Mouse (Mus musculus) limb, embryonic 11.5 days (tissue): ENCODE data around the gene Cnot1. TPM values are rescaled to one million over a fixed set of nuclear protein-coding genes. Genes with fewer than 3 reads are reported as not detected.
A peak's percentile ranks its signal among the peaks of the same experiment; 100 is the strongest.

Source experiments
- ATAC-seq: fragments of 200-750 bp; cut with Nextera tagmentation; 2 replicates; pipeline ENCODE4 v1.8.0; 2017; ENCODE audit warnings: low read depth; ENCODE audit not compliant: insufficient number of reproducible peaks, low FRiP score, low TSS enrichment
- DNase-seq: peaks from one replicate; pipeline ENCODE4 v3.0.0-alpha.2; 2015; ENCODE audit warnings: low spot score
- H3K27ac ChIP-seq: fragments of 300-500 bp; sonication (generic); replicated peaks from 2 replicates; pipeline ENCODE4 v1.5.1; 2014; ENCODE audit warnings: low read depth, mild to moderate bottlenecking, low read length
- H3K27me3 ChIP-seq: fragments of 300-500 bp; sonication (generic); 2 replicates; pipeline ENCODE4 v1.6.1; 2014; ENCODE audit warnings: mild to moderate bottlenecking, low read length, mixed read lengths; ENCODE audit not compliant: control insufficient read depth, insufficient read depth
- H3K36me3 ChIP-seq: fragments of 300-500 bp; sonication (generic); 2 replicates; pipeline ENCODE4 v1.6.1; 2014; ENCODE audit warnings: mild to moderate bottlenecking, low read length, moderate library complexity, mixed read lengths; ENCODE audit not compliant: control insufficient read depth, insufficient read depth
- H3K4me1 ChIP-seq: fragments of 300-500 bp; sonication (generic); 2 replicates; pipeline ENCODE4 v1.6.1; 2014; ENCODE audit warnings: low read length, mixed read lengths; ENCODE audit not compliant: control insufficient read depth, insufficient read depth
- H3K4me2 ChIP-seq: fragments of 300-500 bp; sonication (generic); 2 replicates; pipeline ENCODE4 v1.6.1; 2014; ENCODE audit warnings: low read depth, mild to moderate bottlenecking, moderate library complexity; ENCODE audit not compliant: severe bottlenecking
- H3K4me3 ChIP-seq: fragments of 300-500 bp; sonication (generic); 2 replicates; pipeline ENCODE4 v1.5.1; 2014; ENCODE audit warnings: low read depth, low read length
- H3K9ac ChIP-seq: fragments of 300-500 bp; sonication (generic); 2 replicates; pipeline ENCODE4 v1.6.1; 2014; ENCODE audit warnings: mild to moderate bottlenecking, low read length
- H3K9me3 ChIP-seq: fragments of 300-500 bp; sonication (generic); 2 replicates; pipeline ENCODE4 v1.6.1; 2016; ENCODE audit warnings: low read length; ENCODE audit not compliant: control insufficient read depth
- WGBS: fragments of 180-500 bp; shearing (Covaris S2); extraction: QIAGEN DNeasy Blood & Tissue Kit; methylation state at CpG from one replicate; pipeline ENCODE4 v1.1.7; 2014; 5-methylcytosine and 5-hydroxymethylcytosine counted together
- polyA plus RNA-seq: library from polyadenylated mRNA; unstranded; fragments of >200 nt; fragmentation: Nextera tagmentation; extraction: Ambion mirVana; gene quantifications from 2 replicates; pipeline ENCODE4 v1.2.1, GENCODE M21; 2014

The Cnot1 gene
- polyA plus RNA-seq, 1 experiment from 2014 or later: 137 TPM

- ATAC-seq (no peak), DNase-seq (no peak)
- Histone ChIP-seq H3K4me2 (no peak overlapping the region), H3K27ac (no peak overlapping the region), H3K36me3 (peaks cover 2% of the 10 kb centered on the region; the same call in 1 of the 2 replicates), H3K9me3 (no peaks in the 10 kb centered on the region), H3K4me1 (no peaks in the 10 kb centered on the region), H3K9ac (no peak overlapping the region), H3K27me3 (no peaks in the 10 kb centered on the region), H3K4me3 (no peak overlapping the region)
- whole genome bisulfite sequencing: 92% methylated on average over 6 of the region's 6 CpGs
These were observed 36.7 kb upstream of the Cnot1 start for GRCm38 (mm10) chr8:95843968-95844367.

GRCm38 (mm10) chr8:95841436-95841835 is 34.2 kb upstream of the Cnot1 start:
- H3K36me3 ChIP-seq: peaks cover 2% of the 10 kb centered on the region; the same call in 1 of the 2 replicates
- DNase-seq (no peak), ATAC-seq (no peak)
- H3K9ac ChIP-seq: no peak overlapping the region
- no peaks in the 10 kb centered on the region for H3K4me1 ChIP-seq
- H3K27me3 ChIP-seq: no peaks in the 10 kb centered on the region
- no peak overlapping the region for H3K27ac ChIP-seq
- no peaks in the 10 kb centered on the region for H3K9me3 ChIP-seq
- WGBS: 89% methylated on average over 15 of the region's 15 CpGs
- no peak overlapping the region for H3K4me3 ChIP-seq
- H3K4me2 ChIP-seq: no peak overlapping the region

- Histone ChIP-seq H3K9me3 (no peaks in the 10 kb centered on the region), H3K9ac (no peak overlapping the region), H3K27ac (no peak overlapping the region), H3K36me3 (peaks cover 2% of the 10 kb centered on the region; the same call in 1 of the 2 replicates), H3K4me1 (no peaks in the 10 kb centered on the region), H3K27me3 (no peaks in the 10 kb centered on the region), H3K4me3 (no peak overlapping the region), H3K4me2 (no peak overlapping the region)
- WGBS: 94% methylated on average over 4 of the region's 4 CpGs
- ATAC-seq (no peak), DNase-seq (no peak)
These were observed 32.0 kb upstream of the Cnot1 start for GRCm38 (mm10) chr8:95839289-95839688.

- H3K27ac ChIP-seq: no peak overlapping the region
- no peaks in the 10 kb centered on the region for H3K9me3 ChIP-seq
- no peak overlapping the region for H3K4me3 ChIP-seq
- H3K9ac ChIP-seq: no peak overlapping the region
- no peaks in the 10 kb centered on the region for H3K4me1 ChIP-seq
- DNase-seq (no peak), ATAC-seq (no peak)
- H3K36me3 ChIP-seq: peaks cover 2% of the 10 kb centered on the region; the same call in 1 of the 2 replicates
- no peak overlapping the region for H3K4me2 ChIP-seq
- WGBS: 93% methylated on average over 10 of the region's 10 CpGs
- no peaks in the 10 kb centered on the region for H3K27me3 ChIP-seq
These were observed 30.0 kb upstream of the Cnot1 start for GRCm38 (mm10) chr8:95837266-95837665.

- H3K4me2 ChIP-seq: no peak overlapping the region
- H3K27me3 ChIP-seq: no peaks in the 10 kb centered on the region
- no peak for DNase-seq
- ATAC-seq: no peak
- no peak overlapping the region for H3K27ac ChIP-seq
- H3K4me3 ChIP-seq: no peak overlapping the region
- H3K4me1 ChIP-seq: no peaks in the 10 kb centered on the region
- H3K9ac ChIP-seq: no peak overlapping the region
- H3K9me3 ChIP-seq: no peaks in the 10 kb centered on the region
- WGBS: 73% methylated on average over 4 of the region's 4 CpGs
- no peaks in the 10 kb centered on the region for H3K36me3 ChIP-seq
These were observed 28.6 kb upstream of the Cnot1 start for GRCm38 (mm10) chr8:95835891-95836290.

GRCm38 (mm10) chr8:95833435-95833984 is 26.2 kb upstream of the Cnot1 start:
- H3K27me3 ChIP-seq: no peaks in the 10 kb centered on the region
- peak; percentile 70 for ATAC-seq
- 1% methylated on average over 16 of the region's 16 CpGs for WGBS
- no peaks in the 10 kb centered on the region for H3K4me1 ChIP-seq
- H3K36me3 ChIP-seq: no peaks in the 10 kb centered on the region
- no peaks in the 10 kb centered on the region for H3K9me3 ChIP-seq
- peak; percentile 61 for DNase-seq
- H3K9ac ChIP-seq: no peak overlapping the region; the same call in 1 of the 2 replicates
- no peak overlapping the region for H3K27ac ChIP-seq
- peak overlapping the region; percentile 32 for H3K4me3 ChIP-seq
- H3K4me2 ChIP-seq: peak overlapping the region; percentile 55

GRCm38 (mm10) chr8:95832603-95833434 is 25.6 kb upstream of the Cnot1 start:
- Histone ChIP-seq H3K4me1 (no peaks in the 10 kb centered on the region), H3K4me2 (peak overlapping the region; percentile 55), H3K9me3 (no peaks in the 10 kb centered on the region), H3K4me3 (peak overlapping the region; percentile 32), H3K9ac (no peak overlapping the region; the same call in 1 of the 2 replicates), H3K27me3 (no peaks in the 10 kb centered on the region), H3K27ac (no peak overlapping the region), H3K36me3 (no peaks in the 10 kb centered on the region)
- ATAC-seq (peak; percentile 65), DNase-seq (peak; percentile 92)
- 15% methylated on average over 16 of the region's 16 CpGs for WGBS

- no peaks in the 10 kb centered on the region for H3K36me3 ChIP-seq
- ATAC-seq (no peak), DNase-seq (no peak)
- H3K4me1 ChIP-seq: no peaks in the 10 kb centered on the region
- 72% methylated on average over 3 of the region's 3 CpGs for WGBS
- H3K27ac ChIP-seq: no peak overlapping the region
- H3K9me3 ChIP-seq: no peaks in the 10 kb centered on the region; the same call in 1 of the 2 replicates
- H3K4me3 ChIP-seq: no peak overlapping the region
- H3K27me3 ChIP-seq: no peaks in the 10 kb centered on the region
- no peak overlapping the region for H3K4me2 ChIP-seq
- no peak overlapping the region for H3K9ac ChIP-seq
These were observed 22.9 kb upstream of the Cnot1 start for GRCm38 (mm10) chr8:95830144-95830543.
